Mouse (Mus musculus) stomach, embryonic 14.5 days (tissue): ENCODE measurements around the gene Dctn2. TPM values are rescaled to one million over a fixed set of nuclear protein-coding genes. Genes with fewer than 3 reads are reported as not detected.
"Not testable (repeated sequence)": the region's sequence is repeated elsewhere in the genome, so short reads cannot be mapped to it uniquely, and the experiment has no call there.

Experiments
- ATAC-seq: fragments of 200-750 bp; cut with Nextera tagmentation; 2 replicates; pipeline ENCODE4 v1.8.0; 2017; ENCODE audit warnings: low read depth, moderate TSS enrichment; ENCODE audit not compliant: insufficient number of reproducible peaks, insufficient read depth, low FRiP score
- H3K27ac ChIP-seq: fragments of 300-500 bp; sonication (generic); 2 replicates; pipeline ENCODE4 v1.5.1; 2014; ENCODE audit warnings: mild to moderate bottlenecking, low read length, moderate library complexity, mixed read lengths
- H3K27me3 ChIP-seq: fragments of 300-500 bp; sonication (generic); 2 replicates; pipeline ENCODE4 v1.6.1; 2014; ENCODE audit warnings: low read length, control low read depth, mixed read lengths; ENCODE audit not compliant: control insufficient read depth, insufficient read depth
- H3K36me3 ChIP-seq: fragments of 300-500 bp; sonication (generic); 2 replicates; pipeline ENCODE4 v1.6.1; 2014; ENCODE audit warnings: mild to moderate bottlenecking, control low read depth, low read length, moderate library complexity, mixed read lengths; ENCODE audit not compliant: control insufficient read depth, insufficient read depth
- H3K4me1 ChIP-seq: fragments of 300-500 bp; sonication (generic); 2 replicates; pipeline ENCODE4 v1.6.1; 2014; ENCODE audit warnings: low read length, control low read depth, mixed read lengths; ENCODE audit not compliant: control insufficient read depth, insufficient read depth
- H3K4me2 ChIP-seq: fragments of 300-500 bp; sonication (generic); replicated peaks from 2 replicates; pipeline ENCODE4 v1.6.1; 2014; ENCODE audit warnings: low read depth, low read length, control low read depth
- H3K4me3 ChIP-seq: fragments of 300-500 bp; sonication (generic); 2 replicates; pipeline ENCODE4 v1.5.1; 2014; ENCODE audit warnings: low read depth, low read length, control low read depth
- H3K9ac ChIP-seq: fragments of 300-500 bp; sonication (generic); replicated peaks from 2 replicates; pipeline ENCODE4 v1.6.1; 2014; ENCODE audit warnings: low read depth, mild to moderate bottlenecking, control low read depth, low read length, moderate library complexity, mixed read lengths
- H3K9me3 ChIP-seq: fragments of 300-500 bp; sonication (generic); 2 replicates; pipeline ENCODE4 v1.6.1; 2016; ENCODE audit warnings: low read depth, low read length, control low read depth; ENCODE audit not compliant: control insufficient read depth
- WGBS: fragments of 180-500 bp; shearing (Covaris S2); extraction: QIAGEN DNeasy Blood & Tissue Kit; methylation state at CpG from one replicate; pipeline ENCODE4 v1.1.7; 2014; 5-methylcytosine and 5-hydroxymethylcytosine counted together
- polyA plus RNA-seq: library from polyadenylated mRNA; unstranded; fragments of >200 nt; fragmentation: Nextera tagmentation; extraction: Ambion mirVana; gene quantifications from 2 replicates; pipeline ENCODE4 v1.2.1, GENCODE M21; 2014

The Dctn2 gene
- polyA plus RNA-seq, 1 experiment from 2014 or later: 177 TPM

- H3K9ac ChIP-seq: no peak overlapping the region
- H3K4me3 ChIP-seq: no peak overlapping the region
- no peaks in the 10 kb centered on the region for H3K27me3 ChIP-seq
- peaks cover 47% of the 10 kb centered on the region for H3K36me3 ChIP-seq
- WGBS: 88% methylated on average over 3 of the region's 3 CpGs
- H3K9me3 ChIP-seq: no peaks in the 10 kb centered on the region
- peaks cover 25% of the 10 kb centered on the region for H3K4me1 ChIP-seq
- no peak overlapping the region for H3K4me2 ChIP-seq
- no peak for ATAC-seq
- no peak overlapping the region for H3K27ac ChIP-seq
Measured at GRCm38 (mm10) chr10:127293590-127294113, 27.5 kb downstream of the Dctn2 start.

- Histone ChIP-seq H3K4me3 (no peak overlapping the region), H3K9ac (no peak overlapping the region), H3K36me3 (peaks cover 60% of the 10 kb centered on the region), H3K4me2 (no peak overlapping the region), H3K4me1 (peaks cover 18% of the 10 kb centered on the region), H3K9me3 (no peaks in the 10 kb centered on the region), H3K27me3 (no peaks in the 10 kb centered on the region), H3K27ac (no peak overlapping the region)
- no peak for ATAC-seq
- WGBS: 88% methylated on average over 10 of the region's 10 CpGs
Measured at GRCm38 (mm10) chr10:127294895-127295510, 28.8 kb downstream of the Dctn2 start.

GRCm38 (mm10) chr10:127295986-127296794 is 30.0 kb downstream of the Dctn2 start:
- WGBS: 89% methylated on average over 24 of the region's 24 CpGs
- Histone ChIP-seq H3K27me3 (no peaks in the 10 kb centered on the region), H3K9me3 (no peaks in the 10 kb centered on the region), H3K4me2 (no peak overlapping the region), H3K27ac (no peak overlapping the region), H3K4me3 (no peak overlapping the region), H3K9ac (no peak overlapping the region), H3K36me3 (peaks cover 65% of the 10 kb centered on the region), H3K4me1 (peaks cover 17% of the 10 kb centered on the region)
- ATAC-seq: no peak

- Histone ChIP-seq H3K9me3 (no peaks in the 10 kb centered on the region), H3K9ac (no peak overlapping the region), H3K4me3 (no peak overlapping the region), H3K4me1 (peaks cover 9% of the 10 kb centered on the region), H3K36me3 (peaks cover 73% of the 10 kb centered on the region), H3K27me3 (no peaks in the 10 kb centered on the region), H3K27ac (no peak overlapping the region), H3K4me2 (no peak overlapping the region)
- WGBS: 88% methylated on average over 16 of the region's 16 CpGs
- ATAC-seq: no peak
Measured at GRCm38 (mm10) chr10:127297015-127297871, 31.1 kb downstream of the Dctn2 start.

- no peak overlapping the region for H3K4me2 ChIP-seq
Measured at GRCm38 (mm10) chr10:127300361-127300760, 34.2 kb downstream of the Dctn2 start.

GRCm38 (mm10) chr10:127303136-127303535 is 37.0 kb downstream of the Dctn2 start:
- no peaks in the 10 kb centered on the region for H3K9me3 ChIP-seq
- H3K9ac ChIP-seq: no peak overlapping the region
- 90% methylated on average over 11 of the region's 11 CpGs for WGBS
- ATAC-seq: no peak
- no peak overlapping the region for H3K4me2 ChIP-seq
- H3K36me3 ChIP-seq: peaks cover 75% of the 10 kb centered on the region
- no peaks in the 10 kb centered on the region for H3K27me3 ChIP-seq
- H3K4me3 ChIP-seq: no peak overlapping the region
- no peaks in the 10 kb centered on the region for H3K4me1 ChIP-seq
- no peak overlapping the region for H3K27ac ChIP-seq

More at GRCm38 (mm10) chr10:127300361-127300760, 34.2 kb downstream of the Dctn2 start:
- Histone ChIP-seq H3K36me3 (peaks cover 79% of the 10 kb centered on the region), H3K9ac (no peak overlapping the region), H3K4me1 (no peaks in the 10 kb centered on the region), H3K27ac (no peak overlapping the region), H3K27me3 (no peaks in the 10 kb centered on the region), H3K4me3 (no peak overlapping the region), H3K9me3 (no peaks in the 10 kb centered on the region)
- ATAC-seq: no peak
- WGBS: 92% methylated on average over 6 of the region's 6 CpGs

- not testable (repeated sequence) for H3K9me3 ChIP-seq, ATAC-seq, H3K4me1 ChIP-seq, H3K27ac ChIP-seq, H3K27me3 ChIP-seq, H3K4me3 ChIP-seq, H3K9ac ChIP-seq, H3K4me2 ChIP-seq
- peaks cover 37% of the 10 kb centered on the region for H3K36me3 ChIP-seq
- 88% methylated on average over 3 of the region's 3 CpGs for WGBS
Measured at GRCm38 (mm10) chr10:127309167-127309566, 43.0 kb downstream of the Dctn2 start.
